Mouse (Mus musculus) embryonic fibroblast, embryonic 13.5 days (primary cell): ENCODE data around the gene Rhob.

Source experiments
- CTCF ChIP-seq: IDR thresholded peaks from 2 replicates; pipeline ENCODE4 v1.5.1; 2011; ENCODE audit warnings: mild to moderate bottlenecking, control low read depth, low read length, moderate library complexity, borderline replicate concordance; ENCODE audit not compliant: insufficient read depth
- POLR2A ChIP-seq: IDR thresholded peaks from 2 replicates; pipeline ENCODE4 v1.6.1; 2011; ENCODE audit warnings: low read depth, mild to moderate bottlenecking, control low read depth, low read length, moderate library complexity

- no peak for TF ChIP-seq CTCF
- peak; percentile 63 for TF ChIP-seq POLR2A
These were observed 3.0 kb downstream of the Rhob start for GRCm38 (mm10) chr12:8496679-8497313.
